Mouse (Mus musculus) cerebellum, adult 2 months (tissue): ENCODE data around the gene Pef1.

Experiments
- CTCF ChIP-seq: fragments of 200-500 bp; IDR thresholded peaks from 2 replicates; pipeline ENCODE4 v1.5.1; 2011; ENCODE audit warnings: low read depth, mild to moderate bottlenecking, control low read depth, low read length, moderate library complexity, borderline replicate concordance; ENCODE audit not compliant: insufficient read depth
- POLR2A ChIP-seq: fragments of 200-500 bp; IDR thresholded peaks from 2 replicates; pipeline ENCODE4 v1.6.1; 2011; ENCODE audit warnings: low read length, control low read depth, borderline replicate concordance; ENCODE audit not compliant: insufficient read depth

- TF ChIP-seq CTCF (no peak), POLR2A (no peak)
These were observed 31.8 kb upstream of the Pef1 start for GRCm38 (mm10) chr4:130070523-130070922.
